Mouse (Mus musculus): Measurements from ENCODE around the gene Il18. TPM values are rescaled to one million over a fixed set of nuclear protein-coding genes. Genes with fewer than 3 reads are reported as not detected.
A peak's percentile ranks its signal among the peaks of the same experiment; 100 is the strongest.

The Il18 gene
- polyA plus RNA-seq, 1 experiment: 0.81 TPM

DNA sequence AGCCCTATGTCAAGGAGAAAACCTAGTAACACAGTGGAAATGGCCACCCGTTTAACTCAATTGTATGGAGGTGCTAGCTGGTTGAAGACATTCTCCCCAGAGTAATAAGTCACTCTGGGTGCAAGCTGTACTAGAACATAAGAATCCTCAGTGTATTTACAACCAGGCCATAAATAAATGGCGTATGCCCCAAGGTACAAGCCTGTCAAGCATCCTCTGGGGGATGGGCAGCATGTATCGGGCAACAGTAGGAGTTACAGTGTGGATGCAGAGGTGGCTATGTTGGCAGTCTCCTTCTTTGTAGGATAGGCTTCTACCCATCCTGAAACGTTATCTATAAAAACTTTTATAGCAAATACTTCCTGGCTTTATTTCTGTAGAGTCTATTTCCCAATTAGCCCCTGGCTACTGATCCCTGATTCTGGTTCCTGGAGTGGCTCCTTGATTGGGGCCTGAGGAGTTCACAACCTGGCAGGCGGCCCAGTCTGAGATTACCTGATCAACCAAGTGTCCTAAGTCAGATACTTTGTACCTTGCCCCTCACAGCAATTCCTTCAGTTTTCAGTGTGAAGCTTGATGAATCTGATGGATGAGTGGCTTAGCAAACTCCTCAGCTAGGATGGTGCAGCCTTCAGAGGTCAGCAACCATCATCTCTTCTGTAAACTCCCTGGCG, 30.7 kb downstream of the Il18 start:
- Histone ChIP-seq H3K27me3 (ENCODE audit: control insufficient read depth, insufficient read depth, insufficient read length) (no peaks in the 10 kb centered on the region), H3K36me3 (ENCODE audit: control insufficient read depth, insufficient read depth) (no peaks in the 10 kb centered on the region), H3K4me3 (ENCODE audit: insufficient read depth, poor library complexity, severe bottlenecking) (no peak overlapping the region), H3ac (ENCODE audit: control insufficient read depth, insufficient read length, low read depth) (no peak overlapping the region), H3K79me3 (ENCODE audit: low read depth) (no peaks in the 10 kb centered on the region), H3K79me2 (ENCODE audit: control insufficient read depth, insufficient read depth) (no peaks in the 10 kb centered on the region)
- no peak for TF ChIP-seq MYOD1 (IDR thresholded peaks at IDR 0.05; ENCODE audit: control insufficient read depth, insufficient read length, low read depth)
- no peak for TF ChIP-seq CEBPB (IDR thresholded peaks at IDR 0.05; ENCODE audit: low read depth)
- no peak for TF ChIP-seq USF1 (IDR thresholded peaks at IDR 0.05; ENCODE audit: low read depth)
- TF ChIP-seq CTCF (IDR thresholded peaks at IDR 0.05; ENCODE audit: control insufficient read depth, insufficient read depth, insufficient read length): no peak
- no peak for TF ChIP-seq FOSL1 (IDR thresholded peaks at IDR 0.05; ENCODE audit: insufficient read depth, low read length, poor library complexity, severe bottlenecking)
- TF ChIP-seq MYOG (IDR thresholded peaks at IDR 0.05; ENCODE audit: control insufficient read depth, extremely low read depth, insufficient read length): no peak
- no peak for TF ChIP-seq MAX (IDR thresholded peaks at IDR 0.05)

DNA sequence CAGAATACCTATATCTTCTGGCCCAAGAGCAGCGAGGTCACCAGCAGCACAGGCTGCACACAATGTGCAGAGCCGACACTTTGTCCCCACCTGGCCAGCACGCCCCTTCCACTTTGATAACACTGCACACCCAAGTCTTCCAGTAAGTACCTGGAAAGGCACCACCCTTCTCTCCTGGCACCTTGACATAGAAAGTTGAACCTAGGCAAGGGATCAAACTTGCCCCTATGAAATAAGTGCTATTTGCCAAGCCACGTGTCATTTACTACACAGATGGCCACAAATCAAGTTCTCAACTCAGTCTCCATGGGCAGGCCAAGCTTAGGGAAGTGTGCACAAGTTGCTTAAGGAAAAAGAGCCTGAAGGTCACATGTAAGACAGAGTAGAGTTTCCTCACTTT, 32.3 kb downstream of the Il18 start:
- TF ChIP-seq MYOG (IDR thresholded peaks at IDR 0.05; ENCODE audit: control insufficient read depth, extremely low read depth, insufficient read length): no peak
- no peak for TF ChIP-seq MYOD1 (IDR thresholded peaks at IDR 0.05; ENCODE audit: control insufficient read depth, insufficient read length, low read depth)
- TF ChIP-seq MAX (IDR thresholded peaks at IDR 0.05): no peak
- TF ChIP-seq USF1 (IDR thresholded peaks at IDR 0.05; ENCODE audit: low read depth): no peak
- Histone ChIP-seq H3K79me3 (ENCODE audit: low read depth) (no peaks in the 10 kb centered on the region), H3K4me3 (ENCODE audit: insufficient read depth, poor library complexity, severe bottlenecking) (no peak overlapping the region), H3K36me3 (ENCODE audit: control insufficient read depth, insufficient read depth) (no peaks in the 10 kb centered on the region), H3ac (ENCODE audit: control insufficient read depth, insufficient read length, low read depth) (no peak overlapping the region), H3K27me3 (ENCODE audit: control insufficient read depth, insufficient read depth, insufficient read length) (no peaks in the 10 kb centered on the region), H3K79me2 (ENCODE audit: control insufficient read depth, insufficient read depth) (no peaks in the 10 kb centered on the region)

DNA sequence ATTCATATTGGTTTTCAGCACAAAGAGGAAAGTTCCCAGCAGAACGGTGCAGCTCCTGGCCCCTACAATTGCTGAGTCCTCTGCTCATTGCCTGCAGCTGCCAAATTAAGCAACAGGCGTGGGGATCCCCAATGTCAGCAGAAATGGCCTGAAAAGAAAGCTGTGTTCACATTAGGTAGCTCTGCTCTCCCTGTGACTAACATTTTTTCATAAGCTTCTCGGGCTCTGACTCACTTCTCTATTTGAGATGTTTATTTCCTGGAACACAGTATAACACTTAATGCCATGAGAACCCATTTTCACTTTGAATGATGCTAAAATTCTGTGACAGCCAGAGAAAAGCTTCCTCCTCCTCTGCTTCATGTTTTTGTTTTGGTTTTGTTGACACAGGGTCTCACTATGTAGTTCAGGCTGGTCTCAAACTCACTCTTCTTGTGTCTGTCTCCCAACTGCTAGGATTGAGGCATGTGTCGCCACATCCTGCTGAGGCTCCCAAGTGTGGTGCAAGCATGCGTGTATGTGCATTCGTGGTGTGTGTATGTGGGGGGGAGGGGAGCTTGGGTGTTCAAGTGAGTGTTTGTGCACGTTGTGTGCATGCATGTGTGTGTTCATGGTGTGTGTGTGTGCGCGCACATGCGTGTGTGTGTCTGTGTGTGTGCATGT, 36.4 kb downstream of the Il18 start:
- Histone ChIP-seq H3K36me3 (ENCODE audit: control insufficient read depth, insufficient read depth) (peaks cover 8% of the 10 kb centered on the region), H3K27me3 (ENCODE audit: control insufficient read depth, insufficient read depth, insufficient read length) (no peaks in the 10 kb centered on the region), H3K79me3 (ENCODE audit: low read depth) (no peaks in the 10 kb centered on the region), H3K79me2 (ENCODE audit: control insufficient read depth, insufficient read depth) (no peaks in the 10 kb centered on the region), H3K4me3 (ENCODE audit: insufficient read depth, poor library complexity, severe bottlenecking) (no peak overlapping the region), H3ac (ENCODE audit: control insufficient read depth, insufficient read length, low read depth) (no peak overlapping the region)
- TF ChIP-seq MAX (IDR thresholded peaks at IDR 0.05) (no peak), CEBPB (IDR thresholded peaks at IDR 0.05; ENCODE audit: low read depth) (no peak), CTCF (IDR thresholded peaks at IDR 0.05; ENCODE audit: control insufficient read depth, insufficient read depth, insufficient read length) (no peak), MYOG (IDR thresholded peaks at IDR 0.05; ENCODE audit: control insufficient read depth, extremely low read depth, insufficient read length) (no peak), FOSL1 (IDR thresholded peaks at IDR 0.05; ENCODE audit: insufficient read depth, low read length, poor library complexity, severe bottlenecking) (no peak), USF1 (IDR thresholded peaks at IDR 0.05; ENCODE audit: low read depth) (no peak), MYOD1 (IDR thresholded peaks at IDR 0.05; ENCODE audit: control insufficient read depth, insufficient read length, low read depth) (no peak)

DNA sequence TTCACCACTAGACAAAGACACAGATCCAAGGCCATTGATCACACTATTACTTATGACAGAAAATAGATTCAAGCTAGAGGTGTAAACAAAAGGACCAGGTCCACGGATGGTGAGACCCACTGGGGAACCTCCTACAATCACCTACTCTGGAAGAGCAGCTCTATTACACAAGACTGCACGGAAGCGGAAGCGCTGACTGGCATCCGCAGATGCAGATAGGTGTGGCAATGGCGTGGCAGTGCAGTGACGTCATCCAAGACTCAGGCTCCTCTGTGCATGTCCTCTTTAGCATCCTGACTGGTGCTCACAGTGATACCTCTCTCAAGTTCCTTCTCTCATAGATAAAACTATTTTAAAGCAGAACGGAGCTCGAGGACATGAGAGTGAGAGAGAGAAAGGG, 38.3 kb downstream of the Il18 start:
- TF ChIP-seq CEBPB (IDR thresholded peaks at IDR 0.05; ENCODE audit: low read depth) (no peak), MYOG (IDR thresholded peaks at IDR 0.05; ENCODE audit: control insufficient read depth, extremely low read depth, insufficient read length) (no peak), FOSL1 (IDR thresholded peaks at IDR 0.05; ENCODE audit: insufficient read depth, low read length, poor library complexity, severe bottlenecking) (no peak), MYOD1 (IDR thresholded peaks at IDR 0.05; ENCODE audit: control insufficient read depth, insufficient read length, low read depth) (no peak), USF1 (IDR thresholded peaks at IDR 0.05; ENCODE audit: low read depth) (no peak)
- H3ac ChIP-seq (ENCODE audit: control insufficient read depth, insufficient read length, low read depth): no peak overlapping the region
- H3K79me3 ChIP-seq (ENCODE audit: low read depth): no peaks in the 10 kb centered on the region
- H3K36me3 ChIP-seq (ENCODE audit: control insufficient read depth, insufficient read depth): peaks cover 26% of the 10 kb centered on the region
- H3K79me2 ChIP-seq (ENCODE audit: control insufficient read depth, insufficient read depth): no peaks in the 10 kb centered on the region
- no peak overlapping the region for H3K4me3 ChIP-seq (ENCODE audit: insufficient read depth, poor library complexity, severe bottlenecking)
- H3K27me3 ChIP-seq (ENCODE audit: control insufficient read depth, insufficient read depth, insufficient read length): no peaks in the 10 kb centered on the region

DNA sequence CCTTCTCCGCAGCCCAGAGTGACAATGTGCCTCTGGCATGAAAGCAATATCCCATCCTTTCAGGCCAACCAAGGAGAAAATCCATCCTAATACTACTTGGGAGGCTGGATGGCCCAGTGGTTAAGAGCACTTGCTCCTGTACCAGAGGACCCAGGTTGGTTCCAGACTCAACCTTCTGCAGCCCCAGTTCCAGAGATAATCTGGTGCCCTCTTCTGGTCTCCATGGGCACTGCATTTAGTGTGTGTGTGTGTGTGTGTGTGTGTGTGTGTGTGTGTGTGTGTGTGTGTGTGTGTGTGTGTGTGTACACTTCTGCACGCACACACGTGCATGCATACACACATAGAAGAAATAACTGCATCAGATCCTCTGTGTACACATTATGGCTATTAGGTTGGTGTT, 38.9 kb downstream of the Il18 start:
- TF ChIP-seq CTCF (IDR thresholded peaks at IDR 0.05; ENCODE audit: control insufficient read depth, insufficient read depth, insufficient read length) (peak; percentile 27), USF1 (IDR thresholded peaks at IDR 0.05; ENCODE audit: low read depth) (no peak)
- H3K36me3 ChIP-seq (ENCODE audit: control insufficient read depth, insufficient read depth): peaks cover 31% of the 10 kb centered on the region
- no peaks in the 10 kb centered on the region for H3K79me2 ChIP-seq (ENCODE audit: control insufficient read depth, insufficient read depth)
- no peaks in the 10 kb centered on the region for H3K27me3 ChIP-seq (ENCODE audit: control insufficient read depth, insufficient read depth, insufficient read length)
- no peak overlapping the region for H3K4me3 ChIP-seq (ENCODE audit: insufficient read depth, poor library complexity, severe bottlenecking)
- H3ac ChIP-seq (ENCODE audit: control insufficient read depth, insufficient read length, low read depth): no peak overlapping the region
- H3K79me3 ChIP-seq (ENCODE audit: low read depth): no peaks in the 10 kb centered on the region

DNA sequence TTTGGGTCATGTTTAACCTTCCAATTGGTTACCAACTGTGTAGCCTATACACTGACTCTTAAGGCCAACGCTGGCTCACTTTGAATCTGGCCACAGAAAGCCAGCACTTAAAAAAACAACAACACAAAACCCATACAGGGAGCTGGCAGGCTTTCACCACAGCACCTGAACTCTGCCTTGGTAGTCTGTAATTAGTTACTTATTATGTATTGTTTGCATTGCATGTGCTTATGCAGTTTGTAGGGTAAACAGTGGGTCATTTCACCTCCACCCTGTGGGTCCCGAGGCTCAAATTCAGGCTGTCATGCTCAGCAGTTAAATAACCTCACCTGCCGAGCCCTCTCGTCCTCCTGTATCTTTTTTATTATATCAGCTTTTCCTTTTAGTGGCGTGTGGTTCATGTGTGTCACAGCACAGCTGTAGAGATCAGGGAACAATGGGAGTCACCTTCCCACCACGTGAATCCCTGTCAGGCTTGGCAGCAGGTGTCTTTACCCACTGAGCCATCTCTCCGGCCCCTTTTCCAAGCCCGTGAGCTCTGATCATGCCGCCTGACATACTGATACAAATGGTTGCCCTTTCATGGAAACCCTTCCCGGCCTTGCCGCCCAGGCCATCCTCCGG, 40.3 kb downstream of the Il18 start:
- Histone ChIP-seq H3ac (ENCODE audit: control insufficient read depth, insufficient read length, low read depth) (no peak overlapping the region), H3K27me3 (ENCODE audit: control insufficient read depth, insufficient read depth, insufficient read length) (no peaks in the 10 kb centered on the region), H3K79me3 (ENCODE audit: low read depth) (peaks cover 1% of the 10 kb centered on the region), H3K79me2 (ENCODE audit: control insufficient read depth, insufficient read depth) (peaks cover 8% of the 10 kb centered on the region), H3K4me3 (ENCODE audit: insufficient read depth, poor library complexity, severe bottlenecking) (no peak overlapping the region), H3K36me3 (ENCODE audit: control insufficient read depth, insufficient read depth) (peaks cover 44% of the 10 kb centered on the region)
- TF ChIP-seq USF1 (IDR thresholded peaks at IDR 0.05; ENCODE audit: low read depth) (no peak), CEBPB (IDR thresholded peaks at IDR 0.05; ENCODE audit: low read depth) (no peak), MAX (IDR thresholded peaks at IDR 0.05) (no peak)
